Mouse (Mus musculus) c-Kit-negative CD71-positive TER-119-positive erythroid progenitor cells, embryonic 14.5 days (primary cell): ENCODE results near the gene Aspscr1.

Experiments
- DNase-seq: peaks from one replicate; pipeline ENCODE4 v3.0.0-alpha.2; 2013; ENCODE audit warnings: low read depth, low spot score

Gene Aspscr1

GRCm38 (mm10) chr11:120731858-120732680, 59.3 kb downstream of the Aspscr1 start, which contains the start of gene Cbr2:
Gene Cbr2 (minus strand): TSS chr11:120732114.
- no peak for DNase-seq

- DNase-seq, result no peak
Observed at GRCm38 (mm10) chr11:120733521-120733920, 60.7 kb downstream of the Aspscr1 start.

- DNase-seq, result no peak
Observed at GRCm38 (mm10) chr11:120736424-120736823, 63.7 kb downstream of the Aspscr1 start.

GRCm38 (mm10) chr11:120740981-120741380, 68.2 kb downstream of the Aspscr1 start:
- DNase-seq, result no peak

GRCm38 (mm10) chr11:120744121-120744701, 71.4 kb downstream of the Aspscr1 start:
- no peak for DNase-seq

- no peak for DNase-seq
Observed at GRCm38 (mm10) chr11:120747974-120748373, 75.2 kb downstream of the Aspscr1 start.

- DNase-seq, result no peak
Observed at GRCm38 (mm10) chr11:120749430-120749829, 76.7 kb downstream of the Aspscr1 start.

GRCm38 (mm10) chr11:120751606-120752005, 78.8 kb downstream of the Aspscr1 start:
- no peak for DNase-seq
